Mouse (Mus musculus) ES-E14 (cell line): ENCODE measurements at regions not wholly inside any gene's neighbourhood (a gene's known extent, or its start where the extent isn't known, plus 50 kb on each side); places are given as distances from the start of the nearest gene placed in this dataset.

ENCODE experiments used
- DNase-seq: peaks from one replicate; pipeline ENCODE4 v3.0.0-alpha.2; 2013; ENCODE audit warnings: low read depth, low spot score
- H3K27ac ChIP-seq: 2 replicates; pipeline ENCODE4 v1.5.1; 2012; ENCODE audit warnings: low read depth, mild to moderate bottlenecking, low read length, moderate library complexity, mixed read lengths; ENCODE audit not compliant: poor library complexity, insufficient read depth, severe bottlenecking
- H3K36me3 ChIP-seq: 2 replicates; pipeline ENCODE4 v1.6.1; 2012; ENCODE audit warnings: mild to moderate bottlenecking, low read length, moderate library complexity, mixed read lengths; ENCODE audit not compliant: control insufficient read depth, poor library complexity, insufficient read depth, severe bottlenecking
- H3K4me1 ChIP-seq, 2 experiments: fragments of 150-350 bp in 1 of 2; sonication (generic) in 1 of 2; 2 replicates each; pipeline ENCODE4 v1.6.1; 2012; ENCODE audit warnings: low read length in 2 of 2, mild to moderate bottlenecking in 1 of 2, mixed read lengths in 1 of 2; ENCODE audit not compliant: control insufficient read depth in 2 of 2, insufficient read depth in 2 of 2, poor library complexity in 1 of 2
- H3K4me3 ChIP-seq, 2 experiments: fragments of 150-350 bp in 1 of 2; sonication (generic) in 1 of 2; 2 replicates each; pipeline ENCODE4 v1.5.1; 2012; ENCODE audit warnings: low read length in 2 of 2, low read depth in 1 of 2, mild to moderate bottlenecking in 1 of 2, mixed read lengths in 1 of 2; ENCODE audit not compliant: insufficient read depth in 1 of 2, poor library complexity in 1 of 2, severe bottlenecking in 1 of 2
- H3K9ac ChIP-seq: 2 replicates; pipeline ENCODE4 v1.6.1; 2012; ENCODE audit warnings: low read depth, mild to moderate bottlenecking, low read length, mixed read lengths; ENCODE audit not compliant: poor library complexity, insufficient read depth, severe bottlenecking
- H3K9me3 ChIP-seq: fragments of 150-350 bp; sonication (generic); 2 replicates; pipeline ENCODE4 v1.6.1; 2012; ENCODE audit warnings: low read depth, mild to moderate bottlenecking, low read length; ENCODE audit not compliant: control insufficient read depth, insufficient read depth
- CHD2 ChIP-seq: IDR thresholded peaks from 2 replicates; pipeline ENCODE4 v1.6.1; 2014; ENCODE audit warnings: mild to moderate bottlenecking, low read depth, low read length, inconsistent platforms
- HCFC1 ChIP-seq: IDR thresholded peaks from 2 replicates; pipeline ENCODE4 v1.6.1; 2012; ENCODE audit warnings: low read length, inconsistent platforms, borderline replicate concordance; ENCODE audit not compliant: insufficient read depth
- MAFK ChIP-seq: IDR thresholded peaks from 2 replicates; pipeline ENCODE4 v1.6.1; 2014; ENCODE audit warnings: mild to moderate bottlenecking, low read depth, low read length, inconsistent platforms; ENCODE audit not compliant: insufficient read depth
- ZC3H11A ChIP-seq: IDR thresholded peaks from 2 replicates; pipeline ENCODE4 v1.6.1; 2012; ENCODE audit warnings: low read depth, mild to moderate bottlenecking, inconsistent platforms, low read length, borderline replicate concordance
- ZNF384 ChIP-seq: IDR thresholded peaks from 2 replicates; pipeline ENCODE4 v1.6.1; 2012; ENCODE audit warnings: low read depth, low read length, inconsistent platforms
- in situ Hi-C, 2 experiments: fragments of 600-800 bp; cut with MboI; formaldehyde crosslinking; loops; one replicate each; pipeline ENCODE4 v1.15.1; 2025; ENCODE audit warnings: low sequenced_read_pairs in 2 of 2, inconsistent platforms in 1 of 2; ENCODE audit not compliant: unreplicated experiment in 2 of 2

DNA sequence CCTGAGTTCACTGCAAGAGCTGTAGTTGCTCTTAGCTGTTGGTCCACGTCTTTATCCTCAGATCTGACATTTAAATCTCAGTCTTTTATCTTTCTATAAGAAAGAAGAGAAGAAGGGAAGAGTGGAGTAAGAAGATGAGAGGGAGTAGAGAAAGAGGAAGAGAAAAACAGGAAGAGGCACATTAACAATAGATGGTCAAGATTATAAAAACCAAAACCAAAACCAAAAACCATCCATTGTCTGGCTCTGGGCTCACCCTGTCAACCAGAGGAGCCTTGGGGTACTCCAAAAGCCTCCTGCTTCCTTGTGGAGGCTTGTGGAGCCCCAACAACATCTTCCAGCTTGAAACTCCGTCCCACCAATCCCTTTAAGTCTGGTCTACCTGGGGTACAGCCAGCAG is 247.0 kb downstream of the Ankrd50 start:
- no peaks in the 10 kb centered on the region for H3K36me3 ChIP-seq
- no peaks in the 10 kb centered on the region for H3K4me1 ChIP-seq
- TF ChIP-seq ZNF384 (no peak), HCFC1 (no peak), CHD2 (no peak), MAFK (no peak), ZC3H11A (no peak)
- DNase-seq, result no peak
- no peak overlapping the region for H3K9ac ChIP-seq
- no peak overlapping the region for H3K4me3 ChIP-seq
- in situ Hi-C loops, result no loop called here
- no peaks in the 10 kb centered on the region for H3K9me3 ChIP-seq
- no peak overlapping the region for H3K27ac ChIP-seq

DNA sequence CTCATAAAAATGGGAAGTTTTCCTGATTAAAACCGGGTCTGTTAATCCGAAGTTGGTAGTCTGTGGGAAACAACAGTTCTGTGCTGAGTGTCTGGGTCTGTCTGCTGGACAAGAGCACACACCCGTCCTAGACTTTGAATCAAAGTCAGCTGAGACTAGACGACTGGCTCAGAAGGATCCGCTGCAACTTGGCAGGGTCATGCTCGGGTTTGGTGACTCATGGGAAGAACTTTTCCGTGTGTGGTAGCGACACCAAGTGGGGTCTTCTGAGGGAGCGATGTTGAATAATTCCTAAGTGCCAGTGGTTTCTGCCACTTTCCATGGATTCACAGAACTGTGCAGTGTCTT is 248.9 kb downstream of the Ankrd50 start:
- TF ChIP-seq ZNF384, result no peak
- TF ChIP-seq HCFC1, result no peak
- TF ChIP-seq MAFK, result no peak
- TF ChIP-seq ZC3H11A, result no peak
- TF ChIP-seq CHD2, result no peak
- Histone ChIP-seq H3K4me1 (no peaks in the 10 kb centered on the region), H3K9me3 (no peaks in the 10 kb centered on the region), H3K36me3 (no peaks in the 10 kb centered on the region), H3K27ac (no peak overlapping the region), H3K9ac (no peak overlapping the region), H3K4me3 (no peak overlapping the region)
- in situ Hi-C loops, result no loop called here
- no peak for DNase-seq

DNA sequence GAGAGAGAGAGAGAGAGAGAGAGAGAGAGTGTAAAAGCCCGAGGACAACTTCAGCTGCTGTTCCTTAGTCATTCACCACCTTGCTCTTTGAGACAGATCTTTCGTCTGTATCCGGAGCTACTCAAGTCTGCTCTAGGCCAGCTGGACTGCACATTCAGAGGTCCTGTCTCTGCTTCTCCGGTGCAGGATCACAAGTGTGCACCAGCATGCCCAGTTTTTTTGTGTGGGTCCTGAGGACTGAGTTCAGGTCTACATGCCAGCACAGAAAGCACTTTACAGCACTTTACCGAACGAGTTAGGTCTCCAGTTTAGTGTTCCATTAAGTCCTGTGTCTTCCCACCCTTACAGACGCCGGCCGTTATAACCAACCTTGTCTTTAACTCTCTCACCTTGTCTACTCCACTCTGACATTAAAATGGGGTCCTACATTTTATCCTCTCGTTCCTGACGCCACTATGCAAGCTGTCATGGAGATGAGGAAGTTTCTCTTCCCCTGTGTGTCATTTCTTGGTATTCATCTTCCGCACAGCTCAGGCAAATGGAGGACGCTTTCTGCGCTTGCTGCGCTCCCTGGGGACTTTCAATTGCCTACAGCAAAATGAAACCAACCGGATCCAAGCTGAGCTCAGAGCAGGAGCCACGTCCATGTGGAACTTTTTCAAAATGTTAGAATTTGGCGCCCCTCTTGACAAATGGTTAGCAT is 249.5 kb downstream of the Ankrd50 start:
- DNase-seq, result no peak
- TF ChIP-seq ZC3H11A (no peak), ZNF384 (no peak), HCFC1 (no peak), MAFK (no peak), CHD2 (no peak)
- Histone ChIP-seq H3K9ac (no peak overlapping the region), H3K27ac (no peak overlapping the region), H3K9me3 (no peaks in the 10 kb centered on the region), H3K4me3 (no peak overlapping the region), H3K4me1 (no peaks in the 10 kb centered on the region), H3K36me3 (no peaks in the 10 kb centered on the region)
- in situ Hi-C loops, result no loop called here

DNA sequence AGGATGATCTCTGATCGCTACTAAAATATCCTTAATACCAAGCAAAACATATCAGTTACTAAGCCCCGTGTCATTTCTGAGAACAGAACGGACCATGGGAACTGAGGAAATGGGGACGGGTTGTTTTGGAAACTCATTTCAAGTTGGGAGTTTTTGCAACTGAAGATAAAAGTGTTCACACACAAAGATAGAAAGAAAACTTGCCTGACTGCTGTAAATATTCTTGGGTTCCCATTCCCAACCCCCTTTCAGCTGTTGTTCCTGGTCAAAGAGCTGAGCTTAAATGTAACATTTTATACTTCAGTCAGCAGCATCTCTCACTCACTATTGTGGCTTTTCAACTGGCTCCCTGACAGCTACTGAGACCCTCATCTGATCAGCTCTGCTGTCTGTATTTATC is 250.1 kb downstream of the Ankrd50 start:
- Histone ChIP-seq H3K4me1 (no peaks in the 10 kb centered on the region), H3K9me3 (no peaks in the 10 kb centered on the region), H3K9ac (no peak overlapping the region), H3K4me3 (no peak overlapping the region), H3K36me3 (no peaks in the 10 kb centered on the region), H3K27ac (no peak overlapping the region)
- no peak for TF ChIP-seq ZNF384
- TF ChIP-seq MAFK, result no peak
- TF ChIP-seq ZC3H11A, result no peak
- no peak for TF ChIP-seq HCFC1
- no peak for TF ChIP-seq CHD2
- in situ Hi-C loops, result no loop called here
- no peak for DNase-seq

DNA sequence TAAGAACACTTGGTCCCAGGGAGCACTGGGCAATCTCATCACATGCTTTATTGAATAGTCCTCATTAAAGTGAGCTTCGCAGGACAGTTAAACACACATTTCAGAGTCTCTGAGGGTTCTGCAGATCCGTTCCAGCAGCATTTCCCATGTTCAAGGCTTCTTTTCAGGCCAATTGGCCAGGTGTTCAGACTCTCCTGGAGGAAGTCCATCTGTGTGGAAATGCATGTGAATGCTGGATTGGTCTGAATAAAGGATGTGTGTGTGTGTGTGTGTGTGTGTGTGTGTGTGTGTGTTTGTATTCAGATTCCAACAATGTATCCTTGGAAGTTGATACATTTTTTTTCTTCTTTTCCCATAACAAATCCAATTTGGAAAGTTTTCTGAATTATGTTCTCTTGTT is 250.6 kb downstream of the Ankrd50 start:
- TF ChIP-seq HCFC1 (no peak), ZC3H11A (no peak), CHD2 (no peak), ZNF384 (no peak), MAFK (no peak)
- H3K9me3 ChIP-seq, result no peaks in the 10 kb centered on the region
- DNase-seq, result no peak
- no peaks in the 10 kb centered on the region for H3K4me1 ChIP-seq
- H3K27ac ChIP-seq, result no peak overlapping the region
- H3K9ac ChIP-seq, result no peak overlapping the region
- no peaks in the 10 kb centered on the region for H3K36me3 ChIP-seq
- in situ Hi-C loops, result no loop called here
- no peak overlapping the region for H3K4me3 ChIP-seq
